Mouse (Mus musculus): ENCODE results near the gene Ube2i. TPM values are rescaled to one million over a fixed set of nuclear protein-coding genes. Genes with fewer than 3 reads are reported as not detected.

Ube2i gene
- polyA plus RNA-seq, 1 experiment = 102 TPM

- Histone ChIP-seq H3K4me3 (ENCODE audit: extremely low read depth, insufficient read depth, insufficient read length) (no peak overlapping the region), H3K4me1 (ENCODE audit: control insufficient read depth, insufficient read depth, insufficient read length) (peaks cover 34% of the 10 kb centered on the region), H3K27me3 (ENCODE audit: control insufficient read depth, insufficient read depth, low read length) (no peaks in the 10 kb centered on the region), H3K36me3 (ENCODE audit: control insufficient read depth, insufficient read depth, low read length) (peaks cover 5% of the 10 kb centered on the region; the same call in 1 of the 2 replicates), H3K27ac (ENCODE audit: insufficient read depth, low read length) (no peak overlapping the region)
- TF ChIP-seq CTCF (IDR thresholded peaks at IDR 0.05; ENCODE audit: extremely low read depth, insufficient read depth, insufficient read length, insufficient replicate concordance) = no peak
- no peak for TF ChIP-seq POLR2A (IDR thresholded peaks at IDR 0.05; ENCODE audit: low read depth, low read length)
- DNase-seq (ENCODE audit: low read depth in 1 of 2, low spot score in 2 of 2) = no peak
- WGBS = 89% methylated on average over 1 of the region's 1 CpGs
Observed at GRCm38 (mm10) chr17:25220746-25221145, 53.7 kb downstream of the Ube2i start.

GRCm38 (mm10) chr17:25219492-25220295 is 54.7 kb downstream of the Ube2i start:
- Histone ChIP-seq H3K4me1 (ENCODE audit: control insufficient read depth, insufficient read depth, insufficient read length) (peaks cover 26% of the 10 kb centered on the region), H3K4me3 (ENCODE audit: extremely low read depth, insufficient read depth, insufficient read length) (no peak overlapping the region), H3K36me3 (ENCODE audit: control insufficient read depth, insufficient read depth, low read length) (peaks cover 6% of the 10 kb centered on the region; the same call in 1 of the 2 replicates), H3K27me3 (ENCODE audit: control insufficient read depth, insufficient read depth, low read length) (no peaks in the 10 kb centered on the region), H3K27ac (ENCODE audit: insufficient read depth, low read length) (no peak overlapping the region; the same call in 1 of the 2 replicates)
- TF ChIP-seq CTCF (IDR thresholded peaks at IDR 0.05; ENCODE audit: extremely low read depth, insufficient read depth, insufficient read length, insufficient replicate concordance) (no peak), POLR2A (IDR thresholded peaks at IDR 0.05; ENCODE audit: low read depth, low read length) (no peak)
- no peak for DNase-seq (ENCODE audit: low read depth in 1 of 2, low spot score in 2 of 2)
- WGBS = 64% methylated on average over 15 of the region's 15 CpGs

- Histone ChIP-seq H3K4me1 (ENCODE audit: control insufficient read depth, insufficient read depth, insufficient read length) (peaks cover 22% of the 10 kb centered on the region; the same call in 1 of the 2 replicates), H3K27me3 (ENCODE audit: control insufficient read depth, insufficient read depth, low read length) (no peaks in the 10 kb centered on the region), H3K36me3 (ENCODE audit: control insufficient read depth, insufficient read depth, low read length) (peaks cover 9% of the 10 kb centered on the region), H3K4me3 (ENCODE audit: extremely low read depth, insufficient read depth, insufficient read length) (no peak overlapping the region), H3K27ac (ENCODE audit: insufficient read depth, low read length) (no peak overlapping the region)
- WGBS = 85% methylated on average over 9 of the region's 9 CpGs
- DNase-seq (ENCODE audit: low read depth in 1 of 2, low spot score in 2 of 2) = no peak
- TF ChIP-seq POLR2A (IDR thresholded peaks at IDR 0.05; ENCODE audit: low read depth, low read length) (no peak), CTCF (IDR thresholded peaks at IDR 0.05; ENCODE audit: extremely low read depth, insufficient read depth, insufficient read length, insufficient replicate concordance) (no peak)
Observed at GRCm38 (mm10) chr17:25218967-25219366, 55.5 kb downstream of the Ube2i start.

GRCm38 (mm10) chr17:25215431-25215830 is 59.0 kb downstream of the Ube2i start:
- no peak for TF ChIP-seq CTCF (IDR thresholded peaks at IDR 0.05; ENCODE audit: extremely low read depth, insufficient read depth, insufficient read length, insufficient replicate concordance)
- no peak for TF ChIP-seq POLR2A (IDR thresholded peaks at IDR 0.05; ENCODE audit: low read depth, low read length)
- Histone ChIP-seq H3K4me3 (ENCODE audit: extremely low read depth, insufficient read depth, insufficient read length) (no peak overlapping the region), H3K27me3 (ENCODE audit: control insufficient read depth, insufficient read depth, low read length) (no peaks in the 10 kb centered on the region), H3K27ac (ENCODE audit: insufficient read depth, low read length) (no peak overlapping the region), H3K4me1 (ENCODE audit: control insufficient read depth, insufficient read depth, insufficient read length) (peaks cover 8% of the 10 kb centered on the region; the same call in 1 of the 2 replicates), H3K36me3 (ENCODE audit: control insufficient read depth, insufficient read depth, low read length) (peaks cover 21% of the 10 kb centered on the region)
- 88% methylated on average over 3 of the region's 3 CpGs for WGBS
- no peak for DNase-seq (ENCODE audit: low read depth in 1 of 2, low spot score in 2 of 2)

Other genes with a start within 250 kb of the Ube2i start
- gene Tmem204, start 191.0 kb downstream of the Ube2i start, polyA plus RNA-seq (2012; rRNA removed) = 37.6 and 46.7 TPM in 2 replicates
- 20.7 and 22.6 TPM in 2 replicates for gene Telo2, start 158.7 kb downstream of the Ube2i start, polyA plus RNA-seq (2012; rRNA removed)
- not detected in 2 replicates for gene Ptx4, start 153.9 kb downstream of the Ube2i start, polyA plus RNA-seq (2012; rRNA removed)
- gene Clcn7, start 141.2 kb downstream of the Ube2i start, polyA plus RNA-seq (2012; rRNA removed) = 27.0 and 29.9 TPM in 2 replicates
- 0.04 TPM in 1 of 2 replicates, not detected in the other for gene Ccdc154, start 112.2 kb downstream of the Ube2i start, polyA plus RNA-seq (2012; rRNA removed)
- gene Gm38655, start 99.2 kb downstream of the Ube2i start, polyA plus RNA-seq (2012; rRNA removed) = not detected in 2 replicates
- gene BC003965, start 90.1 kb downstream of the Ube2i start, polyA plus RNA-seq (2012; rRNA removed) = 9.1 and 10.0 TPM in 2 replicates
- gene Unkl, start 86.2 kb downstream of the Ube2i start, polyA plus RNA-seq (2012; rRNA removed) = 30.4 and 32.0 TPM in 2 replicates
- gene Gnptg, start 34.5 kb downstream of the Ube2i start, polyA plus RNA-seq (2012; rRNA removed) = 22.4 and 25.6 TPM in 2 replicates
- 13.1 and 15.7 TPM in 2 replicates for gene Tsr3, start 34.5 kb downstream of the Ube2i start, polyA plus RNA-seq (2012; rRNA removed)
- gene Baiap3, start 18.3 kb downstream of the Ube2i start, polyA plus RNA-seq (2012; rRNA removed) = 23.1 and 23.8 TPM in 2 replicates
- gene Prss34, start 23.8 kb upstream of the Ube2i start, polyA plus RNA-seq (2012; rRNA removed) = 2.5 and 2.7 TPM in 2 replicates
- gene Prss28, start 34.0 kb upstream of the Ube2i start, polyA plus RNA-seq (2012; rRNA removed) = not detected in 2 replicates
- gene Prss29, start 44.0 kb upstream of the Ube2i start, polyA plus RNA-seq (2012; rRNA removed) = 0.26 and 0.32 TPM in 2 replicates
- gene Tpsab1, start 70.9 kb upstream of the Ube2i start, polyA plus RNA-seq (2012; rRNA removed) = 0.11 TPM in 1 of 2 replicates, not detected in the other
- 1.2 and 1.6 TPM in 2 replicates for gene Tpsb2, start 91.7 kb upstream of the Ube2i start, polyA plus RNA-seq (2012; rRNA removed)
- gene Tpsg1, start 94.7 kb upstream of the Ube2i start, polyA plus RNA-seq (2012; rRNA removed) = 0.09 TPM in 1 of 2 replicates, not detected in the other
- gene Cacna1h, start 159.2 kb upstream of the Ube2i start, polyA plus RNA-seq (2012; rRNA removed) = 11.6 and 14.4 TPM in 2 replicates
- gene Tekt4, start 180.0 kb upstream of the Ube2i start, polyA plus RNA-seq (2012; rRNA removed) = 0.06 TPM in 1 of 2 replicates, not detected in the other
- gene Sstr5, start 222.7 kb upstream of the Ube2i start, polyA plus RNA-seq (2012; rRNA removed) = not detected in 2 replicates